Mouse (Mus musculus): Measurements from ENCODE around the gene Fa2h.

The Fa2h gene

DNA sequence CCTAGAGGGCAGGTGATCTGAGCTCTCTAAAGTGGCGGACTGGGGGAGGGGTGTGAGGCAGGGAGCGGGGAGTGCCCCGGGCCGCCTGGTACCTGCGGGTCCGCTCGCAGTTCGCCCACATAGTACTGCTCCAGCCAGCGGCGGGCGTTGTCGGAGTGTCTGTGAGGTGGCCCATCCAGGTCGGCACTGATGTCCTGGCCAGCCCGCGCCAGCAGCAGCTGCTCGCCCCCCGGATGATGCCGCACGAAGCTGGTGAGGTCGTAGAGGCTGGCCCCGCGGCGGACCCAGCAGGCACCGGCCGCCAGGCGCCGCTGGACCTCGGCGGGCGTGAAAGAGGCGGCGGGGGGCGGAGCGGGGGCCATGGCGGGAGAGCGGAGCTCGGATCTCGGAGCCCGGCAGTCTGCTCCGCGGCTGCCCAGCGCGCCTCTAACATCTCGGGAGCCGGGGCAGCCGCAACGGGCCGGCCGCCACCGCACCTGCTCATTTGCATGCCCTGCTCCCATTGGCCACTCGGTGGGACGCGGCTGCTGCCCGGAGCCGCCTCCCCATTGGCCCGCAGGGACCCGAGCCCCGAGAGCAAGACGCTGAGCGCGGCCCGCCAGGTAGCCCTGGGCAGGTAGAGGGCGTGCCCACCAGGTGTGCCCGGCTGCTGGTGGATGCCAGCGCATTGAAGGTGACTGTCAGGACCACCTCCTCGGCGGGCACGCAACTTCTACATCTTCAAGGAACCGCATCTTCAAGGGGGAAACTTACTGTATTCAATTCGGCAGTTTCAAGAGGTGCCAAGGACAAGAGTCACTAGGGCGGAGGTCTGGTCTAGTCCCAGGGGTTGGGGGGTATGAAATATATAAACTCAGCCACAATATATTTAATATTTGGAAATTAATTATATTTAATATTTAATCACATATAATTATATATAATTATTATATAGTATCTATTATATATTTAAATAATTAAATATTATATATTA is at the start of gene Fa2h:
TSS of gene Fa2h (minus strand) at position 434 of the 973 bp plus-strand sequence.
- DNase-seq: peak; percentile 80

DNA sequence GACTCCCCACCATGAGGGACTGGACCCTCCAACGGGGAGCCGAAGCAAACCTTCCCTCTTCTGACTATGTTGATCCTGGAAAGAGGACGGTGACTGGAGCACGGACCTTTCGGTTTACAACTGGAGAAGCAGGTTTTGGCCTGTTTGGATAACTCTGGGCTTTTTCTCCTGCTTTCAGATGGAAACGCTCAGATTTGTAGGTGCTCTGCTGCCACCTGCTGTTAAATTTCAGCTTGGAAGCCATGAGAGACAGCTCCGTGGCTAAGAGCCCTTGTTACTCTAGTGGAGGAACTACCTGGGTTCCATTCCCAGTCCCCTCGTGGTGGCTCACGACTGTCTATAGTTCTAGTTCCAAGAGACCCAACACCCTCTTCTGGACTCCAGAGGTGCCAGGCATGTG is 45.6 kb upstream of the Fa2h start:
- peak; percentile 89 for DNase-seq

DNA sequence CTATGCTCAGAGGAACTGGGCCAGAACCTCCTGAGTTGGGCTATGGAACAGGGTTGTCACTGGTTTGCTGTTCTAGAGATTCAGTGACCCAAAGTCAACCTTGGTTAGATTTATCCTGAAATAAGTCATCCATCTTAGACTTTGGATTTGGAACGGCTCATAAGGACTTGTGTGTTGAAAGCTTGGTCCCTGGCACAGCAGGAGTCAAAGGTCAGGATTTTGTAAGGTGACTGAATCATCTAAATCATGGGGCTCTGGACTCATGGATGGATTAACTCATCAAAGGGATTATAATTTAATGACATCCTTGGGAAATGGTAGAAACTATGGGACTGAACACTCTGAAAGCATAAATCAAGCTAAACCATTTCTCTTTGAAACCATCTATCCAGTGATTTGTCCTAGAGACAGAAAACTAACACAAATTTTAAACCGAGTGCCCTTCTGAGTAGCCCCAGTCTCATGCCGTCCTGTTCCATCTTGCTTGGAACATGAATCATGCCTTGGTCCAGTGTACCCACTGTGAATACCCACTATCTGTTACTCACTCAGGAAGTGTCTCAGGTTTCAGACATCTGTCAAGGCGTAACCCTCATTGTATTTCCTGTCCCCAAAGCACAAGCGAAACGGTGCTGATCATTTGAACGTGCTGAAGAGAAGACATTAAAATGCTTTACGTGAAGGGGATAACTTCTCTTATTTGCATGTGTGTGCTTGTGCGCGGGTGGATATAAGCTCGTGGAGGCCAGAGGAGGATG is 41.6 kb upstream of the Fa2h start:
- DNase-seq: no peak

DNA sequence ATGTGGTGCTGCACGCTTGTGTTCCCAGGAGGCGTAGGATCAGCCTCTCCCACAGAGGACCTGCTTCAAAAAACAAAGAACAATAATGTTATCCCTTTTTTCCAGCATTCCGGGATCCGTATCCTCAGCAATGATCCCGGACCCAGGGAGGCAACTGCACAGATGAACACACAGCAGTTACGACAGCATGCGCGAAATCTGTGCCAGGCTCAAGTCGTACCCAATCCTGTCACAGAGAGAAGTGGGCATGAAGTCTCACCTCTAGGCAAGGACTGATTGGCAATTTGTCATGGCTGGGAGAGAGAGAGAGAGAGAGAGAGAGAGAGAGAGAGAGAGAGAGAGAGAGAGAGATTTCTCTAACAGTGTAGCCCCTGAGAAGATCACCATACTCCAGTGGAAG is 31.0 kb upstream of the Fa2h start:
- DNase-seq: no peak

DNA sequence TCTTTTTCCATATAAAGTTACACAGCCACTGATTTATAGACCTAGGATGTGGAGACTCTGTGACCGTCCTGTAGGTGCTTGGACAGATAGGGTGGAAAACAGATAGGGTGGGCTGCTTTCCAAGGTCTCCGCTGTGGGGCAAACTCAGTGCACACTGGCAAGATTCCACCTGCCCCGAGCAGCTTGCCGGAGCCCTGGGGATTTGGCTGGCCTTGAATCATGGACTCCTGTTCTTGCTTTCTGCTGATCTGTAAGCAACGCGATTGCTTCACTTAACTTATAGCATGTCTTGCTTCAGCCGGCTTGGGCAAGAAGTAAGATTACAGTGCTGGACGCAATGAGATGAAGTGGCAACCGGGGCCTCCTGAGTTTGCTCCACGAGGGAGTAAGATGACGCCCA is 30.6 kb upstream of the Fa2h start:
- no peak for DNase-seq

DNA sequence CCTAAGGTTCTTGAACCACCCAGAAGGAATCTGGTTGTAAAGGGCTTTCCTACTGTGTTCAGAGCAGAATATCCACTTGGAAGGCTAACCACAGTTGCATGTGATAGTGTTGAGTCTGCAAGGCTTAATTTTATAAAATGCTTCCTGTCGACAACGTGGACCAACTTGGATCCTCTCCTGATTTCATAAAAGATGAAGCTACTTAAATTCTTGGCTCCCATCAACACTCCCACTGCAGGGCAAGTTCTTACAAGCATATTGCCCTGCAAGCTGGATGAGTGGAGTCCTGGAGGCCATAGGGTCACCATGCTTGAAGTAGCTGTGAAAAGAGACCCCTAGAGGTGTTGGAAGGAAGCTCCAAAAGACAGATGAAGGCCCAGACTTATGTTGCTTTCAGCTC is 29.0 kb upstream of the Fa2h start:
- DNase-seq: no peak

DNA sequence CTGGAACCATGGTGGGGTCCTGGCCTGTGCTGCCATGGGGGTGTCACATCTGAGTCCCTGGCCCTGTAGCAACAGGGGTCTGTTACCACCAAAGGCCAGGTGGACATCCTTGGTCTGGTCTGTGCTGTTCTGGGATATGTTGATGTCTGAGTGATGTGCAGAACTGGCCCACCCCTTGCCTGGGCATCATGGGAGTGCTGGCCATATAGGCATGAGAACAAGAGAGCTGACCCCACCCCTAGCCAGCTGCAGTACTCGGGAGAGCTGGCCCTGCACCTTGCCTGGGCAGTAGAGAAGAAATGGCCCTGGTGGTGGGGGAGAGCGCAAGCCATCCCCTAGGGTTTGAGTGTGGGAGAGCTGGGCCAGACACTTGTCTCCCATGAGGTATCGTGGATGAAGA is 25.5 kb upstream of the Fa2h start:
- no peak for DNase-seq

DNA sequence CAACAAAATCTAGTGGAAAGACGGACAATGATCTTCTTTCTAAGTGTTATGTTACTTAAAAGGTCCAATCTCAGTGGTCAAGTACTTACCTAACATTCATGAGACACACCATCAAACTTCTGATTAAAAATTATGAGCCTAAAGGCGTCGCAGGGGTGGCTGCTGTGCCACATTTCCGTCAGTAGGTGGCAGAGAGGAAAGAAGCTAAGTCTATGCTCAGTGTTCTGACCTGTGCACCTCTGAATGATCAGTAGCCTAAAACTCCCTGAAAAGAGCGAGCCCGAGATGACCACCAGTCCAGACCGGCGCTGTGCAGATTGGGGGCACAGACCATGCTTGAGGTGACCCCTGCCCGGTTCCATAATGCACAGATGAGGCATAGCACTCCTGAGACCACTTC is 25.0 kb upstream of the Fa2h start:
- DNase-seq: peak; percentile 29

DNA sequence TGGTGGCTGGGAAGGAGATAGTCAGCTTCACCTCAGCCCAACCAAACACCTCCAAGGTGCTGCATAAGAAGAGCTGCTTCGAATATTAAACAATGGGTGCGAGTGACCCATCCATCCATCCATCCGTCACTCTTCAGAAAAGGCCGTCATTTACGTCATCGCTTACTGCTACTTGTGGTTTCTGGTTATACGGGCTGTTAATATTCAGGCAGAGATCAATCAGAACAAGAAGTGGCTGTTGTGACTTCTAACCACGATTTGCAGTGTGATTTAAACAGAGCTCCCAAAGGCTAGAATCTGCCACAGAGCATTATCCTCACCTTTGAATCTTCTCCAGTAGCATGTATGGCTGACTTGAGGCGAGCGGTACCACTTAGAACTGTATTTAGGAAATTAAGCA is 23.6 kb upstream of the Fa2h start:
- no peak for DNase-seq

DNA sequence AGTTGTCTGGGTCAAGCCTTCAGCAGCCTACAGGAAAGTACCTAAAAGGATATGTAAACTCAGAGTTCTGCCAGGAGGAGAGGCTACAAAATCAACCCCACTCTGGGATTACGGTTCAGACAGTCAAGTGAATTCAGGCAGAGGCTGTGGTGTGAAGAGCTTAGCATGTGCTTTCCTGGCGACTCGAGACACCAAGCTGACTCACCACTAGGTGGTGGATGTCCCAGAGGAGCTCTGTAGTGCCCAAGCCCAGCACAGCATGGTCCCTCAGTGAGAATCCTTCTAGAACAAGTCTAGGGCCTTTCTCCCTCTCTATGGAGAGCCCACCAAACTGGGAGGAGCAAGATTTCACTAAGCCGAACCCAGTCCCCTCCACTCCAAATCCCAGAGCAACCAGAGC is 9.8 kb upstream of the Fa2h start:
- DNase-seq: peak; percentile 19

DNA sequence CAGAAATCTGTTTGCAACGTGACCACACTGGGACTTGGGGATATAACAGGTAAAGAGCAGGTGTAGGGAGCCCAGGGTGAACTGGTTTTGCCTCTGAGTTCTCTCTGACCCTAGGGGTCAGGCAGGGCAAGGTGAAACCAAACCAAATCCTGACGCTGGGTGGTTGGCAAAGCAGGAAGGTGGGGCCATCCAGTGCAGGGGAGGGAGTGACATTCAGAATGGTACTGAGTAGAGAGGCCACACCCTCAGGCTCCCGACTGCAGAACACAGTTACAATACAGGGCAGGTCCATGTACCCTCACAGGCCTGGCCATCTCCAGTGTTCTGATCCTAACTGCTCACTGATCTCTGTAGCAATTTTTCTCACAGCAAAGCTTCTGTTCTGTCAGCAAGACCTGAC is 2.4 kb downstream of the Fa2h start:
- no peak for DNase-seq

DNA sequence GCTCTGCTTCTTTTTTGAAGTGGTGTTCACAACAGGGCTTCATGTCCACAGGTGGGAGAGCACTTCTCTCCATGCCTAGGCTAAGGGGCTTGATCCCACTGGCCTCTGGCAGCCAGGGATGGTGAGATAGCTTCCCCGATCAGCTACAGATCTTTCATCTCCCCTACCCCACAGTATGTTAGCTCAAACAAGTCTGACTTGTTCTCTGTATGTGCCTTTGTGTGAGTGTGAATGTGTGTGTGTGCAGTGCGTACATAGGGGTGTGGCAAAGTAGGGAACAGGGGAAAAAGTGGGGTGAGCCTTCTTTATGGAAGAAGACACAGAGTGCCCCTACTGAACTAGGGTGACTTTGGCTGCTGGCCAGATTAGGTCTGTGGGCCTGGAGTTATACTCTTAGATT is 2.8 kb downstream of the Fa2h start:
- no peak for DNase-seq

DNA sequence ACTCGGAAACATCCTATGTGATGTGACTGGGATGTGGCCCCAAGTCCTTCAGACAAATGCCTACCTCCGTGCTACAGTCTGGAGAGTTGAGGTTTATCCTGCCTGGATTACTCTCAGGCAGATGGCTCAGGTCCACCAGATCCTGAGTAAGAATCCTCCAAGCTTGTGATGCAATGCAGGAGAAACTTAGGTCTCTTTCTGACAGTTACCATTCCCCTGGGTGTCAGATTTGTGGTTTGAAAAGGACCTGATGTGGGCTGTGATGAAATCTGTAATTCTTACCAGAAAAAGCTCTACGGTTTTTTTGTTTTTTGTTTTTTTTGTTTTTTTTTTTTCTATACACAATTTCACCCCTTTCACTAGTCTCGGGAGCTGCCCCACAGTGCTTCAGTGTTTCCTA is 4.0 kb downstream of the Fa2h start:
- DNase-seq: no peak

DNA sequence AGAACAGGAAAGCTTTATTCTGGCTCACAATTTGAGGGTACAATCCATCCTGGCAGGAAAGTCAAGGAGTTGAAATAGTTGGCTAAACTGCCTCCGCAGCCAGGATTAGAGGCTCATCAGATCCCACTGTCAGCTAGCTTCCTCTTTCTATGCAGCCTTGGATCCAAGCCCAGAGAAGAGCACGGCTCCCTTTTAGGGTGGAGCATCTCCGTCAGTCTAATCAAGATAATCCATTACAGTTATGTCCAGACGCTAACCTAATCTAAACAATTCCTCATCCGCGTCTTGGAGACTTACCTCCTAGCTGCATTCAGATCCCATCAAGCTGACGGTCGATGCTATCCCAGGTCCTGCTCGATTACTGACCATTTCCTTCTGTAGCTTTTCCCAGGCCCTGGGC is 7.7 kb downstream of the Fa2h start:
- DNase-seq: peak; percentile 64

DNA sequence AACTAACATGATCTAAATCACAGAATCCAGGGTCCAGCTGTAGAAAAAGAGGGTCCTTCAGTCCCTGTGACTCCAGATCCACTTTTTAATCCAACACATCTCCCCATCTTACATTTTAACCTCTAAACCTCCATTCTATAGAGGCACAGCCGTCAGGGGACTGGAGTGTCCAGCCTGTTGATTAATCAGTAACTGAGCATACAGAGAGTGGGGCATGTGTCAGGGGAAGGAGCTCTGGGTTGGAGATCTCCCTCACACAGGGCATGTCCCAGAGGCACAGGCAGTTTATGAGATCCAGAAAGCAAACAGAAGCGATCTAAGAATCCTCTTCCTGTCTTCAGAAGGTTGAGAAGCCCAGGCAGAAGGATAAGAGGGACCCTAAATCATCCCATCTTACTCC is 9.0 kb downstream of the Fa2h start:
- no peak for DNase-seq

DNA sequence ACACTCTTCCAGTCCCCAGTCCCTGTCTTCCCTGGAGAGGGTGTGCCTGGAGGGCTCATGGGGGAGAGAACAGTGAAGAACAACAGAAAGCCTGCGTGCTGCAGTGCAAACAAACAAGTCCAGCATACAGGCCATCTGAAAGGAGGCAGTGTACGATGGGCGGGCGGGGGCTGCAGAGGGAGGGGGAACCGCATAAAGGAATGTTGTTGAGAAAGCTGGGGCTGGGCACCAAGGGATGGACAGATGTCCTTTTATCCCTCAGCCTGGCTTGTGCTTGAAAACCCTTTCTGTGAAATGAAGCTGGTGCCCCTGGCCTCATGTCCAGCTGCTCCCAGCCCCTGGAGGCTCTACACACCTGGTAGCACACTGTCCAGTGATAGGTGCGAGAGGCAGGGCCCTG is 18.4 kb downstream of the Fa2h start:
- DNase-seq: no peak

DNA sequence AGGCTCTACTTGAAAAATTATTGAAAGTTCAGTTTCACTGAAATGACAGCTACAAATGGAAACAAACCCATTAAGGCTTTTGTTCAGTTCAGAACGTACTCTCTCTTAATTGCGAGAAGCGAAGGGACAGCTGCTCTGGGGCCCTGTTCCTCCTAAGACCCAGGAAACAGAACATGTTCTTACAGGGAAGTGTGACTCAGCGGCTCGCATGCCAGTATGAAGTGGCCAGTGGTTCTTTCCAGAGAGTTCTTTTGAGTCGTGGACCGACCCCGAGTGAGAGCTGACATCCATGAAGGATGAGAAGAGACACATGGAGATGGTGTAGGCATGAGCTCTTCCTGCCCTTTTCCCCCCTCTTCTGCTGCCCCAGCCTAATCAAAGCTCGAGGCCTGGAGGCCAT is 23.9 kb downstream of the Fa2h start:
- DNase-seq: no peak

DNA sequence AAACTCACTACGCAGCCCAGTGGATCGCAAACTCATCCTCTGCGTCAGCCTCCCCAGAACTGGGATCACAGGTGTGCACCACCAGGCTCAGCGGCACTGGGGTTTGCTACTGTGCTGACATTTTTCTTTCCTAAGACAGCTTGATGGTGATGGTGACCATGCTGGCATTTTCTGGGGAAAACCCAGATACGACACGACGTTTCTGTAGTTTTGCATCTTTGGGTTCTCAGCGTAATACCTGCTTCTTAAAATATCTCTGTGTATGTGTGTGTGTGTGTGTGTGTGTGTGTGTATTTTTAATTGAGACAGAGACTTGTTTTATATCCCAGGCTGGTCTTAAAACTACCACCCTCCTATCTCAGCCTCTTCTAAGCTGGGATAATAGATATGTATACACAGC is 26.3 kb downstream of the Fa2h start:
- DNase-seq: no peak

DNA sequence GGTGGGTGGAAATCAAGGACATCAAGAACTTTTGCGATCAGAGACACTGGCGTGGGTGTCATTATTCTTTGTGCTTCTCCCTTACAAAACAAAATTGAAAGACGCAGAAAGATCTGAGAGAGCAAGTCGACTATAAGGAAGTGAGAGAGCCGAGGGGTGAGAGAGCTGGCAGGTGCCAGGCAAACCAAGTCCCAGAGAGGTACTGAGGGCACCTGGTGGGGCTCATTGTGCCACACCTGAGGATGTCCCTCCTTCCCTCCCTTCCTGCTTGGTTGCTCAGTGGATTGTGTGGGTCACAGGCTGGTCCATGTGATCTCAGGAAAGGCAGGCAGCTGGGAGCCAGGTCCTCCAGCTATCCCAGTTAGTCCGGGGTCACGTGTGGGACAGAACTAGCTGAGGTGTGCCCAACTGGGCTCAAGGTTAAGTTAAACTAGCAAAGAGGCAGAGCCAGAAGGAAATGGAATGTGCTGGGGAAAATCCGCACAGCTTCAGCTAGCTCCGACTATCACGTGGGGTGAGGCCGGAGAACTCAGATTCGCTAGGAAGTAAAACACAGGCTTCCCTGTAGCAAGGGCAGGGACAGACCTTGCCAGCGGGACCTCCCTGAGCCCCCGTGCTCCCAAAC is 26.9 kb downstream of the Fa2h start:
- DNase-seq: peak; percentile 29

DNA sequence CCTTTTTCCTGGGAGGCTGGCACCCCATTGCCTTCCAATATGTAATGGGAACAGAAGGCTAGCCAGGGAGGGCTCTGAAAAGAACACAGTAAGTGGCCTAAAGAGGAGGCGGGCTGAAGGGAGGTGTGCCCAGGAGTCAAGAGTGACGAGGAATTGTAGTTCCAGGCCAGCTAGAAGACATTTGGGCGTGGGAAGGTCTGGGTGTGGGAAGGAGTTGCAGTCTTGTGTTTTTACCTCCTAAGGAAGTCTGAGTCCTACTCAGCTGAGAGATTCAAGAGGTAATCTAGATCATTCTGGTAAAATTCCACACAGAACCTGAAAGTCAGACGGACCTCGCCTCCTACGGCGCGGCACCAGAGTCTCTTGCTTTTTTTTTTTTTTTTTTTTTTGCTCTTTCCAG is 30.1 kb downstream of the Fa2h start:
- peak; percentile 20 for DNase-seq

DNA sequence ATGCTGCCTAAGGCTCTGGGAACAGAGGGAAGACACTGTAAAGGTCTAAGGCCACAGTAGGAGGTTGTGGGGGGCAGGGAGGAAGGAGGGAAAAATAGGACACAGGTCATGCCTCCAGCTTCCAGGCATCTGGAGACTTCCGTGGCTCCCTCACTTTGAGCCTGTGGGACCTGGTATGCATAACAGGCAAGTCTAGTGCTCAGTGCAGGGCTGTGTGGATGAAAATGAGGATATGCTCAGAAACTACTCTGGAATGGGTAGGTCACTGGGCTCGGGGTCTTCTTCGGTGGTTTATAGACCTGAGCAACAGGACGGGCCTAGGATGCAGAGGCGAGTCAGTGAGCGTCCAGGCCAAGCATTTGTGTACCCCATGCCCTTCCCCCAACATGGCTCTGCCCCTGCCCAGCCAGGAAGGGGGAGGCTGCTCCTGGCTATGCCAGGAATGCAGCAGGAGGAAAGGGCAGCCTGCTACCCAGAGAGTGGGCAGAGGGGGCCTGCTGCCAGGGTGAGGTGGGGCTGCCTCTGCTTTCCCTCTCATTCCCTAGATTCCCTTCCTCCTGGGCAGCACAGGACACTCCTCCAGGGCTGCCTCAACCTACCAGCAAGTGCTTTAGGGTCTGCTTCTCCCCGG is 32.9 kb downstream of the Fa2h start:
- DNase-seq: no peak

DNA sequence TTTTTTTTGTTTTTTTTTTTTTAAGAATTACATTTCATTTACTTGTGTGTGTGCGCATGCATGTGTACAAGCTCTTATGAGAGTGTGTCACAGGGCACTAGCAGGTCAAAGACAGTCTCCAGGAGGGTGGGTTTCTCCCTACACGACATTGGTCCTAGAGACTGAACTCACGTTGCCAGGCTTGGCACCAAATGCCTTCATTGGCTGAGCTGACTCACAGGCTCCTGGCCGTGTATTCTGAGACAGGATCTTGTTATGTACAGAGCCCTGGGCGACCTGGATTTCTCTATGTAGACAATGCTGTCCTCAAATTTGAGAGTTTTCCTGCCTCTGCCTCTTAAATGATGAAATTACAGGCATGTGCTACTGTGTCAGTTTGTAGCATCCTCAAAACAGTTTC is 33.7 kb downstream of the Fa2h start:
- DNase-seq: no peak

DNA sequence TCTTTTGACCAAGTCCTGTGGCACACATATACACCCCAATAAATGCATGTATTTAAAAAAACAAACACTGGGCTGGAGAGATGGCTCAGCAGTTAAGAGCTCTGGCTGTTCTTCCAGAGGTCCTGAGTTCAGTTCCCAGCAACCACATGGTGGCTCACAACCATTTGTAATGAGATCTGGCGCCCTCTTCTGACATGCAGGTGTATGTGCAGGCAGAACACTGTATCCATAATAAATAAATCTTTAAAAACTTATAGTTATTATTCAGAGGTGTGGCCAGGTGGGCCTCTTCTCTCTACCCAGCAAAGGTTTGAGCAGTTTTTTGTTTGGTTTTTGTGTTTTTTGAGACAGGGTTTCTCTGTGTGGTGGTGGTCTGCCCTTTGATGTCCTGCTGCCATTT is 34.7 kb downstream of the Fa2h start:
- DNase-seq: no peak
